In the genomic region with DNA sequence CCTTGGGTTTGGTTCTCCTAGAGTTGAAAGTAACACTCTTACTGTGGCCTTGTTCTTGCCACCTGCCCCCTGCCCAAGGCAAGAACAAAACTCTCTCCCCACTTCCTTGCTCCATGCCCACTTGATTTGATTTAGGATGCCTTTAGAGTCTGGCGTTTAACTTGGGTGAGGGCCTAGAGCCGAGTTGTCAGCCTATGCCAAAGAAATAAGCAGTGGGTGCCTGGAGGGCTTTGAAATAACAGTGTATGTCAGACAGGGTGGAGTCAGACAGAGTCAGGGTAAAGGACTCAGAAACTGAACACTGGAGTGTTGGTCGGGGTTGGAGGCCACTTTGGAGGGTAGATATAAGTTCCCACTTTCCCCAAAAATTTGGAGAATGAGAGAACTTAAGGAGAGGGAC, we compare ENCODE assay signal across 16 mouse cellular contexts. TPM values are rescaled to one million over a fixed set of nuclear protein-coding genes. Genes with fewer than 3 reads are reported as not detected.
"Had no signal": no experiment of that assay in that cellular context is flagged by ENCODE, and none has a peak within 500 bp of the region (broad histone marks: within the 10 kb centered on the region; RNA-seq: fewer than 3 reads in every experiment).

No protein-coding gene starts in this region.

- H3K36me3 ChIP-seq: liver, embryonic 13.5 days; neural tube, embryonic 12.5 days; stomach, embryonic 15.5 days had no signal

- H3K4me2 ChIP-seq: liver, embryonic 13.5 days; midbrain, embryonic 11.5 days; neural tube, embryonic 12.5 days; stomach, embryonic 15.5 days had no signal

- H3K27me3 ChIP-seq: stomach, embryonic 15.5 days had no signal

- H3K9me3 ChIP-seq: liver, embryonic 13.5 days; megakaryocyte, embryonic 14.5 days; neural tube, embryonic 12.5 days; stomach, embryonic 15.5 days had no signal

- H3K9ac ChIP-seq: liver, embryonic 13.5 days; neural tube, embryonic 12.5 days; stomach, embryonic 15.5 days had no signal

- DNase-seq: liver, embryonic 13.5 days had no signal

- H3K4me3 ChIP-seq: liver, embryonic 13.5 days; neural tube, embryonic 12.5 days; stomach, embryonic 15.5 days had no signal

- H3K27ac ChIP-seq: liver, embryonic 13.5 days; neural tube, embryonic 12.5 days; stomach, embryonic 15.5 days had no signal

RNA-seq across cellular contexts. Expression of a gene that starts 4.7 kb away (rescaled TPM):
- total RNA-seq: layer of hippocampus, postnatal 14 days; left cerebral cortex, postnatal 14 days; left cerebral cortex, postnatal 4 days; liver, adult 2 months; neutrophil, adult 5-6 weeks had no signal
- polyA plus RNA-seq: intestine, embryonic 16.5 days; kidney, embryonic 16.5 days; limb, embryonic 14.5 days; liver, adult 2 months; liver, embryonic 13.5 days; liver, embryonic 16.5 days; midbrain, embryonic 11.5 days; midbrain, embryonic 16.5 days; neural tube, embryonic 12.5 days; stomach, embryonic 15.5 days had no signal

RNA-seq across cellular contexts. Expression of a gene that starts 10.1 kb away (rescaled TPM):
- total RNA-seq: liver, adult 2 months; monocyte, adult 5-6 weeks; neutrophil, adult 5-6 weeks had no signal
- polyA plus RNA-seq: liver, adult 2 months; liver, embryonic 13.5 days; midbrain, embryonic 11.5 days; neural tube, embryonic 12.5 days had no signal
